Mouse (Mus musculus) forebrain, embryonic 14.5 days (tissue): ENCODE results near the gene 6430571L13Rik. TPM values are rescaled to one million over a fixed set of nuclear protein-coding genes. Genes with fewer than 3 reads are reported as not detected.

Experiments
- ATAC-seq: fragments of 200-750 bp; cut with Nextera tagmentation; 2 replicates; pipeline ENCODE4 v1.8.0; 2017; ENCODE audit warnings: mild to moderate bottlenecking, moderate library complexity
- DNase-seq: peaks from one replicate; pipeline ENCODE4 v3.0.0-alpha.2; 2015; ENCODE audit warnings: low spot score
- H3K27ac ChIP-seq: fragments of 300-500 bp; sonication (generic); 2 replicates; pipeline ENCODE4 v1.5.1; 2014; ENCODE audit warnings: low read depth, mild to moderate bottlenecking, control low read depth, low read length, moderate library complexity
- H3K27me3 ChIP-seq: fragments of 300-500 bp; sonication (generic); replicated peaks from 2 replicates; pipeline ENCODE4 v1.6.1; 2014; ENCODE audit warnings: low read length, control low read depth, mixed read lengths; ENCODE audit not compliant: control insufficient read depth, insufficient read depth
- H3K36me3 ChIP-seq: fragments of 300-500 bp; sonication (generic); 2 replicates; pipeline ENCODE4 v1.6.1; 2014; ENCODE audit warnings: low read length, control low read depth; ENCODE audit not compliant: control insufficient read depth, insufficient read depth
- H3K4me1 ChIP-seq: fragments of 300-500 bp; sonication (generic); 2 replicates; pipeline ENCODE4 v1.6.1; 2014; ENCODE audit warnings: antibody characterized with exemption, low read length, control low read depth; ENCODE audit not compliant: control insufficient read depth, insufficient read depth
- H3K4me2 ChIP-seq: fragments of 300-500 bp; sonication (generic); 2 replicates; pipeline ENCODE4 v1.6.1; 2014; ENCODE audit warnings: mild to moderate bottlenecking, control low read depth, low read length
- H3K4me3 ChIP-seq: fragments of 300-500 bp; sonication (generic); 2 replicates; pipeline ENCODE4 v1.5.1; 2014; ENCODE audit warnings: low read depth, low read length, control low read depth
- H3K9ac ChIP-seq: fragments of 300-500 bp; sonication (generic); 2 replicates; pipeline ENCODE4 v1.6.1; 2014; ENCODE audit warnings: mild to moderate bottlenecking, low read length, control low read depth, moderate library complexity
- H3K9me3 ChIP-seq: fragments of 300-500 bp; sonication (generic); replicated peaks from 2 replicates; pipeline ENCODE4 v1.6.1; 2016; ENCODE audit warnings: low read length, control low read depth, mixed read lengths; ENCODE audit not compliant: control insufficient read depth
- WGBS: fragments of 180-500 bp; shearing (Covaris S2); extraction: QIAGEN DNeasy Blood & Tissue Kit; methylation state at CpG from one replicate; pipeline ENCODE4 v1.1.7; 2014; 5-methylcytosine and 5-hydroxymethylcytosine counted together
- polyA plus RNA-seq: library from polyadenylated mRNA; unstranded; fragments of >200 nt; fragmentation: Nextera tagmentation; extraction: Ambion mirVana; gene quantifications from 2 replicates; pipeline ENCODE4 v1.2.1, GENCODE M21; 2014

Gene 6430571L13Rik
- polyA plus RNA-seq, 1 experiment from 2014 or later, result 2.0 TPM

DNA sequence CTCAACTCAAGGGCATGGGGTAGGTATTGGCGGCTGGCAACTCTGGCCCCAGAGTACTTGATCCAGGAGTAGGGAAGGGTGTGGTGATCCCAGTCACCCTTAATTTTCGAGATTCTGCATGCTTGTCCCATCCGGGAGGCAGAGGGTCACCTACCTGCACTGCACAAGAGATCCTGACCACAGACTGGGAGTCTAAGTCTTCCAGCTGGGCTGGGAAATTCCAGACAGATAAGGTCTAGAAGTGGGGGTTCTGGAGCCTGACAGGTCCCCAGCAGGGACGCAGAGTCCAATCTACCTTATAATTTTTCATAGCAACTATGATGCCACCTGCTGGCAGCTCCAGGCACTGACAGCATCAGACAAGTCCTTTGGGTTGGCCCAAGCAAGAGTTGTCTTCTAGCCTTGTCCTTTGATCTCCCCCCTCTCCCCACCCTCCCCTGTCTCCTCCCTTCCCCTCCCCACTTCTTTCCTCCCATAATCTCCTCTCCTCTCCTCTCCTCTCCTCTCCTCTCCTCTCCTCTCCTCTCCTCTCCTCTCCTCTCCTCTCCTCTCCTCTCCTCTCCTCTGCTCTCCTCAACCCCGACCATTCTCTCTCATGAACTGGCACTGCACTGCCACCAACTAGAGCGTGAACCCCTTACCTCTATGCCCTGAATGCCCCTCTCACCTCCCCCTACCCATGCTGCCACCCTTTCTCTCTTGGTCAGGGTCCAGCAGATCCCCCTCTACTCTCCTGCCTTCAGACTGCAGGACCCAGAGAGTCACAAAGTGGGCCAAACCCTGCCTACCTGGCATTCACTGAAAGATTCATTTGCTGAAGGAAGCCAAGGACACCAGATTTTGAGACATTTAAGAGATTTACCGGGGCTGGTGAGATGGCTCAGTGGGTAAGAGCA lies 15.7 kb downstream of the 6430571L13Rik start:
- peak; percentile 82 for DNase-seq

DNA sequence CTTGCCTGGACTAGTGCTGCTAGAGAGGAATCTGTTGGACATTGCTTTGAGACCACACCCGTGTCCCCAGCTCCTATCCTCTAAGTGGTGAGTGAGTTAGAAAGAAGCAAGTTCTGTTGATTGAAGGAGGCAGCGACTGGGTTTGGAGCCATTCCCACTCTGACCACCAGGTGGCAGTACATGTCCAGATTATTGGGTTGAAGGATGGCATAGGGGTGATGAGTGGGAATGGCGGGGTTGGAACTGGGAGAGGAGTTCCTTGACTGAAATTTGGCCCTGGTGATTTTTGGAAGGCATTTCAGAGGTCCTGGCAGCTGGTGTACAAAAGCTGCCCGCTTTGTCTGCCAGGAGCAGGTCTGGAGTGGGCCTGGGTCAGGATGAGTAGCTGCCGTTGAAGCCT lies 17.2 kb downstream of the 6430571L13Rik start:
- Histone ChIP-seq H3K36me3 (no peaks in the 10 kb centered on the region), H3K4me2 (no peak overlapping the region), H3K9me3 (no peaks in the 10 kb centered on the region), H3K4me3 (no peak overlapping the region), H3K27me3 (0 out of 2 replicates have a peak, but pooled peaks cover 5% of the 10 kb centered on the region), H3K27ac (no peak overlapping the region), H3K4me1 (no peaks in the 10 kb centered on the region), H3K9ac (no peak overlapping the region)
- 15% methylated on average over 5 of the region's 5 CpGs for WGBS
- ATAC-seq, result peak; percentile 56
- DNase-seq, result peak; percentile 81

More for the DNA sequence above, 15.7 kb downstream of the 6430571L13Rik start:
- no peak for ATAC-seq
- Histone ChIP-seq H3K4me2 (no peak overlapping the region), H3K27ac (no peak overlapping the region), H3K9me3 (no peaks in the 10 kb centered on the region), H3K27me3 (0 out of 2 replicates have a peak, but pooled peaks cover 3% of the 10 kb centered on the region), H3K4me1 (no peaks in the 10 kb centered on the region), H3K36me3 (no peaks in the 10 kb centered on the region), H3K9ac (no peak overlapping the region), H3K4me3 (no peak overlapping the region)
- WGBS, result 45% methylated on average over 6 of the region's 7 CpGs

DNA sequence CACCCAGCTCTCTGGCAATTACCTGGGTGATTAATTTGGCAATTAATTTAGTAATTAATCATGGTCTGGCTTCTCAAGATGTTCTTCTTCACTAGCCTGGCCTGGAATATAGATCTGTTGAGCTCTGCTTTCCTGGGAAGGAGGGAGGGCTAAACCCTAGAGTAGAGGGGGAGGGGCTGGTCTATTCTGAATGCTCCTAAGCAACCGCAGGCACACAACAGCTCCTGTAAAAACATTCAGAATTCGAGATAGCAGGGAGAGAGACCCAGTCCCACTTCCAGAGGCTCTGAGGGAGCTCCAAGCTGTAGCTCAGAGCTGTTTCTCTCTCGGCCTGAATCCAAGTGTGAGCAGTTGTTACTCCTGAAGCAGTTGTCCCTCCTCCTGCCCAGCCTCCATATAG lies 20.6 kb downstream of the 6430571L13Rik start:
- Histone ChIP-seq H3K4me3 (no peak overlapping the region), H3K4me2 (no peak overlapping the region), H3K27ac (no peak overlapping the region), H3K9me3 (no peaks in the 10 kb centered on the region), H3K9ac (no peak overlapping the region), H3K4me1 (no peaks in the 10 kb centered on the region), H3K27me3 (0 out of 2 replicates have a peak, but pooled peaks cover 5% of the 10 kb centered on the region), H3K36me3 (no peaks in the 10 kb centered on the region)
- DNase-seq (peak; percentile 45), ATAC-seq (no peak)
- WGBS, result 8% methylated on average over 3 of the region's 3 CpGs

DNA sequence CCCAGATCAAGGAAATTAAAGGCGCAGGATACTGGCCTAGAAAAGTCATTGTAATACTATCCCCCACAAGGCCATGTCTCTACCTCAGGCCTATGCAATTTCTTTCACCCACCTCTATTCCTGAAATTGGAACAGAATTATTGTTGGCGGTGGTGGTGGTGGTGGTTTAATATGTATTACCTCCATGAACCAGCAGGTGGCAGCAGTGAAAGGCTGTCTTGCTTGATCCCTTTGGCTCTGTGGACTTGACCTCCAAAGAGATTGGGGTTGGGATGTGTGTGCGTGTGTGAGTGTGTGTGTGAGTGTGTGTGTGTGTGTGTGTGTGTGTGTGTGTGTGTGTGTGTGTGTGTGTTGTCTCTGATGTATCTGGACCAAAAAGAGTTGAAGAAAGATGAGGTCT lies 26.2 kb downstream of the 6430571L13Rik start:
- DNase-seq (peak; percentile 73), ATAC-seq (no peak; the same call in 1 of the 2 replicates)
- no peak overlapping the region for H3K27ac ChIP-seq
- 14% methylated on average over 3 of the region's 3 CpGs for WGBS
- H3K9ac ChIP-seq, result no peak overlapping the region
- no peak overlapping the region for H3K4me3 ChIP-seq
- H3K4me2 ChIP-seq, result no peak overlapping the region
- no peaks in the 10 kb centered on the region for H3K9me3 ChIP-seq
- H3K27me3 ChIP-seq, result peaks cover 2% of the 10 kb centered on the region; the same call in 1 of the 2 replicates
- no peaks in the 10 kb centered on the region for H3K4me1 ChIP-seq
- no peaks in the 10 kb centered on the region for H3K36me3 ChIP-seq

DNA sequence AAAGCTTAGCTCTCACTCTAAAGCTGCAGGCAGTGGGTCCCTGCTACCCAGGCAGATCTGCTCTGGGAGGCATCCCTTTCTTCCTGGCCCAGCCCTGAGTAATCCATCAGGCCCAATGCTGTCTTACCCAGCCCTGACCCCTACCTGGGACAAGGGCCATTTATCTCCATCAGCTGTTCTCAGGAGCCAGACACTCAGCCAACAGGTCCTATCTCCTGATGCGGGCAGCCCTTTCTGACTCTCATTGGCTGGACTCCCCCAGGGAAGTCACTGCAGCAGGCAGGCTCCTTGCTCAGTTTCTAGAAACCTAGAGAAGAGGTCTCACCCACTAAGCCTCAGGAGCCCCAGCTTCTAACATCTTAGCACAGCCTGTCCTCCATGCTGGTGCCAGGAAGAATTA lies 27.9 kb downstream of the 6430571L13Rik start:
- Histone ChIP-seq H3K27ac (no peak overlapping the region), H3K9ac (no peak overlapping the region), H3K36me3 (no peaks in the 10 kb centered on the region), H3K4me3 (no peak overlapping the region), H3K4me1 (no peaks in the 10 kb centered on the region), H3K4me2 (no peak overlapping the region), H3K9me3 (no peaks in the 10 kb centered on the region), H3K27me3 (no peaks in the 10 kb centered on the region; the same call in 1 of the 2 replicates)
- 100% methylated on average over 1 of the region's 1 CpGs for WGBS
- ATAC-seq (no peak), DNase-seq (no peak)

DNA sequence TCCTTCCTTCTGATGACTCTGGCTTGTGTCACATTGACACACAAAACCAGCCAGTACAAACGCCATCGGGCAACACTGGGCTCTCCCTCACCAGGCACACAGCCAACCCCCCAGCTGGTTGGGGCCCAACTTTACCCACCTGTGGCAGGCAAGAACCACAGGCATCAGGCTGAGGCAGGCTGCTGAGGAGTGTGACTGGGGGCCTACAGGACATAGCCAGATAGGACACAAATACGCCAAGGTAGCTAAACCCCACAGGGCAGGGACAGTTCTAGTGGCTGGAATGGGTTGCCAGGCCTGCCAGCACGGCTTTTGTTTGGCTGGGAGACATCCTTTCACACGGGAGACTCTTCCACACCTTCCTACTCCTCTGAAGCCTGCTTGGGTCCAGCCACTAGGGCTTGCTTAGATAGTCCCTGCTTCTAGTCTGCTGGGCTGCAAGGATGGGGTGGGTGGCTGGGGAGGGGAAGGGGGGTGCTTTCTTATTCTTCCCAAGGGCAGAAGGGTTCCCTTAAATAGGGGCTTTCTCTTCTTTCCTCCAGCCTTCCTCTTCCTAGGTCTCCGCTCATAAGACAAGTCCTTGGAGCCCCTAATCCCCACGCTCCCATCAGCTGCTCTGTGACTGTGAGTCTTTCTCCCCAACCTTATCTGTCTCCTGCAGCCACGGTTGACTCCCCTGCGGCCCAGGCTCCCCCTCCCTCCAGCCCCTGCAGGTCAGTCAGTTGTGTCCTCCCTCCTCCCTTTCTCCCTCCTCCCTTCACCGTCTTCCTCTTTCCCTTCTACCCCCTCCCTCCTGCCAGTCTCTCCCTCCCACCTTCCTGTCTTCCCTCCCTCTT lies 29.1 kb downstream of the 6430571L13Rik start:
- H3K27me3 ChIP-seq, result no peaks in the 10 kb centered on the region; the same call in 1 of the 2 replicates
- H3K27ac ChIP-seq, result no peak overlapping the region
- H3K4me3 ChIP-seq, result no peak overlapping the region
- whole genome bisulfite sequencing, result 32% methylated on average over 10 of the region's 10 CpGs
- no peaks in the 10 kb centered on the region for H3K9me3 ChIP-seq
- no peak overlapping the region for H3K4me2 ChIP-seq
- no peak overlapping the region for H3K9ac ChIP-seq
- ATAC-seq (no peak), DNase-seq (no peak)
- H3K36me3 ChIP-seq, result no peaks in the 10 kb centered on the region
- no peaks in the 10 kb centered on the region for H3K4me1 ChIP-seq

DNA sequence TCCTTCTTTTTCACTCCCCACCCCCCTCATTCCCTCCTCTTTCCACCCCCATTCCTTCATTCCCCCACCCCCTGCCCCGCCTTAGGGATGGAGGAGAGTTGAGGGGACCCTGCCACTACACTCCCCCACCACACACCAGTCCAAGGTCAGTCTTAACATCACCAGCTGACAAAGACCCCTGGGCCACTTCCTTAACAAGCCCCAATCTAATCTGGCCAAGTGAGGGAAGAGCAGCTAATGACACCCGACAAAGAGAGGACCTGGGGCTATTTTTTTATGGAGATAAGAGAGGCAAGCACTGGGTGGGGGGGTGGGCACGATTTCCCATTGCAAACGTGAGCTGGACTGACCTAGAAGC lies 29.7 kb downstream of the 6430571L13Rik start:
- Histone ChIP-seq H3K4me1 (no peaks in the 10 kb centered on the region), H3K4me2 (no peak overlapping the region), H3K9ac (no peak overlapping the region), H3K36me3 (no peaks in the 10 kb centered on the region), H3K9me3 (no peaks in the 10 kb centered on the region), H3K27me3 (no peaks in the 10 kb centered on the region; the same call in 1 of the 2 replicates), H3K4me3 (no peak overlapping the region), H3K27ac (no peak overlapping the region)
- 14% methylated on average over 4 of the region's 4 CpGs for WGBS
- DNase-seq (no peak), ATAC-seq (no peak)

DNA sequence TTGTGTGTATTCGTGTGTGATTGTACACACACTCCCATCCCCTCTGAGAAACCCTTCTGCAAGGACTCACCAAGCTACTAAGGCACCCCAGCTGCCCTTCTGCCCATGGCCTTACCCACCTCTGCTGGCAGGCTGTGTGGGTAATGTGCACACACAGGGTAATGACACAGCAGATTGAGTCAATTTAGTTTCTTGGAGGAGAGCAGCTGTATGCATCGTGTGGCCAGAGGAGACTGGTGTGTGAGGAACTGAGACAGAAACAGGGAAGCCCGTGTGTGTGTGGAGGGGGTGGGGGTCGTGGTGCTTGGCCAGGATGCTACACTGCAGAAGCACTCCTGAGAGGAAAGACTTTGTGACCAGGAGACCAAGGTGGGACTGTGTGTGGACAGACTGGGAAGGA lies 32.0 kb downstream of the 6430571L13Rik start:
- no peak overlapping the region for H3K9ac ChIP-seq
- ATAC-seq, result no peak
- 0 out of 2 replicates have a peak, but pooled peaks cover 3% of the 10 kb centered on the region for H3K4me1 ChIP-seq
- no peak overlapping the region for H3K27ac ChIP-seq
- no peak overlapping the region for H3K4me2 ChIP-seq
- no peak for DNase-seq
- H3K4me3 ChIP-seq, result no peak overlapping the region
- no peaks in the 10 kb centered on the region for H3K9me3 ChIP-seq
- 53% methylated on average over 4 of the region's 4 CpGs for WGBS
- no peaks in the 10 kb centered on the region for H3K36me3 ChIP-seq
- no peaks in the 10 kb centered on the region for H3K27me3 ChIP-seq
